Mouse (Mus musculus) intestine, embryonic 15.5 days (tissue): Measurements from ENCODE around the gene Ilf3. TPM values are rescaled to one million over a fixed set of nuclear protein-coding genes. Genes with fewer than 3 reads are reported as not detected.

ENCODE experiments used
- ATAC-seq: fragments of 200-750 bp; cut with Nextera tagmentation; 2 replicates; pipeline ENCODE4 v1.8.0; 2017; ENCODE audit warnings: moderate TSS enrichment, moderate library complexity
- H3K27ac ChIP-seq: fragments of 300-500 bp; sonication (generic); 2 replicates; pipeline ENCODE4 v1.5.1; 2015; ENCODE audit warnings: mild to moderate bottlenecking, inconsistent platforms
- H3K27me3 ChIP-seq: fragments of 300-500 bp; sonication (generic); replicated peaks from 2 replicates; pipeline ENCODE4 v1.6.1; 2015; ENCODE audit warnings: inconsistent platforms
- H3K36me3 ChIP-seq: fragments of 300-500 bp; sonication (generic); 2 replicates; pipeline ENCODE4 v1.6.1; 2015; ENCODE audit warnings: inconsistent platforms
- H3K4me1 ChIP-seq: fragments of 300-500 bp; sonication (generic); replicated peaks from 2 replicates; pipeline ENCODE4 v1.6.1; 2015; ENCODE audit warnings: inconsistent platforms
- H3K4me2 ChIP-seq: fragments of 300-500 bp; sonication (generic); replicated peaks from 2 replicates; pipeline ENCODE4 v1.6.1; 2015; ENCODE audit warnings: mild to moderate bottlenecking, inconsistent platforms
- H3K4me3 ChIP-seq: fragments of 300-500 bp; sonication (generic); replicated peaks from 2 replicates; pipeline ENCODE4 v1.5.1; 2015; ENCODE audit warnings: inconsistent platforms
- H3K9ac ChIP-seq: fragments of 300-500 bp; sonication (generic); 2 replicates; pipeline ENCODE4 v1.6.1; 2015; ENCODE audit warnings: inconsistent platforms
- H3K9me3 ChIP-seq: fragments of 300-500 bp; sonication (generic); 2 replicates; pipeline ENCODE4 v1.6.1; 2016; ENCODE audit warnings: inconsistent platforms
- WGBS: fragments of 180-500 bp; shearing (Covaris S2); methylation state at CpG from one replicate; pipeline ENCODE4 v1.1.7; 2015; 5-methylcytosine and 5-hydroxymethylcytosine counted together
- polyA plus RNA-seq: library from polyadenylated mRNA; unstranded; fragments of >200 nt; fragmentation: Nextera tagmentation; extraction: Ambion mirVana; gene quantifications from 2 replicates; pipeline ENCODE4 v1.2.1, GENCODE M21; 2015

Gene Ilf3
- polyA plus RNA-seq, 1 experiment from 2014 or later, result 150 TPM

- H3K9ac ChIP-seq, result no peak overlapping the region
- WGBS, result 86% methylated on average over 8 of the region's 8 CpGs
- no peak overlapping the region for H3K4me2 ChIP-seq
- H3K27me3 ChIP-seq, result no peaks in the 10 kb centered on the region
- H3K27ac ChIP-seq, result no peak overlapping the region
- no peak overlapping the region for H3K4me3 ChIP-seq
- H3K4me1 ChIP-seq, result peaks cover 24% of the 10 kb centered on the region
- no peaks in the 10 kb centered on the region for H3K9me3 ChIP-seq
- H3K36me3 ChIP-seq, result no peaks in the 10 kb centered on the region
- ATAC-seq, result no peak
Measured at GRCm38 (mm10) chr9:21451391-21451790, 83.7 kb downstream of the Ilf3 start.

DNA sequence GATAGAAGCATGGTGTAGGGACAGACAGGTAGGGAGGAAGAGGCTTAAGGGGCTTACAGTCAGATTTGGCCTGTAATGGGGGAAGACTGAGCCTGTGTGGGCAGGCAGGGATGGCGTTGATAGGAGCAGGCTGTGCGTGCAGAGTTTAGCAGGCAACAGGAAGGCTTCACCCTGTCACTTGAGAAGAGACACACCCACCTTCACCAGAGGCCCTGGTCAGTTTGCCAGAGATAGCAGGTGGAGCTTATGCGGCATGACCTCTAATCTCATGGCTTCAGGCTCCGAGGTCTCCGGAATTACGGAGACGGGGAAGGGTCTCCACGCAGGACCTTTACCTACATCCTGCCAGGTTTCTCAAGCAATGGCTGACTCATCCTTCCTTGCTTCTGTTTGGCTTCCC, 84.2 kb downstream of the Ilf3 start:
- ATAC-seq, result peak; percentile 39; the same call in 1 of the 2 replicates
- no peaks in the 10 kb centered on the region for H3K27me3 ChIP-seq
- no peak overlapping the region for H3K9ac ChIP-seq
- H3K4me3 ChIP-seq, result no peak overlapping the region
- no peaks in the 10 kb centered on the region for H3K36me3 ChIP-seq
- no peaks in the 10 kb centered on the region for H3K9me3 ChIP-seq
- no peak overlapping the region for H3K27ac ChIP-seq
- peaks cover 24% of the 10 kb centered on the region for H3K4me1 ChIP-seq
- 56% methylated on average over 8 of the region's 8 CpGs for WGBS
- H3K4me2 ChIP-seq, result no peak overlapping the region

- ATAC-seq, result no peak
- Histone ChIP-seq H3K4me1 (peaks cover 24% of the 10 kb centered on the region), H3K36me3 (no peaks in the 10 kb centered on the region), H3K9ac (no peak overlapping the region), H3K27me3 (no peaks in the 10 kb centered on the region), H3K9me3 (no peaks in the 10 kb centered on the region), H3K4me3 (no peak overlapping the region), H3K4me2 (no peak overlapping the region), H3K27ac (no peak overlapping the region)
- 78% methylated on average over 7 of the region's 7 CpGs for WGBS
Measured at GRCm38 (mm10) chr9:21453003-21453402, 85.3 kb downstream of the Ilf3 start.

DNA sequence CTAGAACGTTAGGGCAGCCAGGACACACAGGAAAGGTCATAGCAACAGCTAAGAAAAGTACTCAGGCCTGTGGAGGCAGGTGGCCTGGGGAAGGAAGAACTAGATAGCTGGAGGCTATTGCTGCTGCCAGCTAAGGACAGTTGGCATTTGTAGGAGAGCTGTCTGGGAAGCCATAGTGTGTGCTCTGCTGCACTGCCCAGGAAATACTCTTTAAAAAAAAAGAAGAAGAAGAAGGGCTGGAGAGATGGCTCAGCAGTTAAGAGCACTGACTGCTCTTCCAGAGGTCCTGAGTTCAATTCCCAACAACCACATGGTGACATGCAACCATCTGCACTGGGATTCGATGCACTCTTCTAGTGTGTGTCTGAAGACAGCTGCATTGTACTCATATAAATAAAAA, 85.8 kb downstream of the Ilf3 start:
- H3K4me3 ChIP-seq, result no peak overlapping the region
- H3K27ac ChIP-seq, result no peak overlapping the region
- H3K27me3 ChIP-seq, result no peaks in the 10 kb centered on the region
- no peak for ATAC-seq
- H3K36me3 ChIP-seq, result 0 out of 2 replicates have a peak, but pooled peaks cover 3% of the 10 kb centered on the region
- 89% methylated on average over 2 of the region's 2 CpGs for WGBS
- H3K4me1 ChIP-seq, result peaks cover 23% of the 10 kb centered on the region
- H3K9ac ChIP-seq, result no peak overlapping the region
- no peaks in the 10 kb centered on the region for H3K9me3 ChIP-seq
- H3K4me2 ChIP-seq, result no peak overlapping the region

DNA sequence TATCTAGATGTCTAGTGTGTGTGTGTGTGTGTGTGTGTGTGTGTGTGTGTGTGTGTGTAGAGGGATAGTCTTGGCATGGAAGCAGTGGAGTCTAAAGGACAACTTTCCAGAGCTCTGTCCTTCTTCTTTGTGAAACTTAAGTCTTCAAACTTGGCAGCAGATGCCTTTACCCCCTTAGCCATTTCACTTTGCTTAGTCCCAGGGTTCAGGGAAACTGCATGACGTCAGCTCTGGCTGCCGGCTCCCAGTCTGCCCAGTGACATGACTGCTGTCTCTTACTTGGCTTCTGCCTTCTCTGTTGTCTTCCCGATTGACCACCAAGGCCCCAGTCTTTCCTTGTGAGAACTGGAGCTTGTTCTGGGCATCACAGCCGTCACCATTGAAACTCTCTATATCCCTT, 86.9 kb downstream of the Ilf3 start:
- Histone ChIP-seq H3K27me3 (no peaks in the 10 kb centered on the region), H3K9me3 (no peaks in the 10 kb centered on the region), H3K36me3 (0 out of 2 replicates have a peak, but pooled peaks cover 6% of the 10 kb centered on the region), H3K4me1 (peaks cover 20% of the 10 kb centered on the region), H3K9ac (no peak overlapping the region), H3K4me2 (no peak overlapping the region), H3K4me3 (no peak overlapping the region), H3K27ac (no peak overlapping the region)
- 68% methylated on average over 4 of the region's 4 CpGs for WGBS
- no peak for ATAC-seq

Other genes starting within 250 kb of the Ilf3 start
- gene Tyk2, start 236.6 kb upstream of the Ilf3 start, polyA plus RNA-seq, result 13.6 and 15.7 TPM in 2 replicates
- 276 and 280 TPM in 2 replicates for gene Cdc37, start 217.9 kb upstream of the Ilf3 start, polyA plus RNA-seq
- 6.0 and 6.8 TPM in 2 replicates for gene Pde4a, start 202.2 kb upstream of the Ilf3 start, polyA plus RNA-seq
- 55.8 and 59.8 TPM in 2 replicates for gene Keap1, start 128.5 kb upstream of the Ilf3 start, polyA plus RNA-seq
- not detected in 2 replicates for gene S1pr5, start 119.4 kb upstream of the Ilf3 start, polyA plus RNA-seq
- gene Atg4d, start 102.6 kb upstream of the Ilf3 start, polyA plus RNA-seq, result 50.0 and 55.1 TPM in 2 replicates
- 11.1 and 15.4 TPM in 2 replicates for gene Kri1, start 79.9 kb upstream of the Ilf3 start, polyA plus RNA-seq
- gene Cdkn2d, start 76.5 kb upstream of the Ilf3 start, polyA plus RNA-seq, result 38.4 and 42.1 TPM in 2 replicates
- 106 and 115 TPM in 2 replicates for gene Ap1m2, start 55.5 kb upstream of the Ilf3 start, polyA plus RNA-seq
- gene Slc44a2, start 47.2 kb upstream of the Ilf3 start, polyA plus RNA-seq, result 48.1 and 52.0 TPM in 2 replicates
- 57.0 and 60.5 TPM in 2 replicates for gene Qtrt1, start 44.0 kb downstream of the Ilf3 start, polyA plus RNA-seq
- gene Dnm2, start 57.0 kb downstream of the Ilf3 start, polyA plus RNA-seq, result 70.6 and 75.7 TPM in 2 replicates
- gene Tmed1, start 142.4 kb downstream of the Ilf3 start, polyA plus RNA-seq, result 77.7 and 84.5 TPM in 2 replicates
- 2.5 and 3.0 TPM in 2 replicates for gene AB124611, start 158.3 kb downstream of the Ilf3 start, polyA plus RNA-seq
- gene Carm1, start 179.0 kb downstream of the Ilf3 start, polyA plus RNA-seq, result 41.4 and 42.2 TPM in 2 replicates
- 27.3 and 29.3 TPM in 2 replicates for gene Timm29, start 224.9 kb downstream of the Ilf3 start, polyA plus RNA-seq
- gene Yipf2, start 225.0 kb downstream of the Ilf3 start, polyA plus RNA-seq, result 25.2 and 34.3 TPM in 2 replicates
- gene Smarca4, start 248.3 kb downstream of the Ilf3 start, polyA plus RNA-seq, result 67.0 and 68.6 TPM in 2 replicates